Mouse (Mus musculus) gonadal fat pad, adult 2 months (tissue): Measurements from ENCODE around the gene Commd2. TPM values are rescaled to one million over a fixed set of nuclear protein-coding genes. Genes with fewer than 3 reads are reported as not detected.

Source experiments
- DNase-seq: peaks from one replicate; pipeline ENCODE4 v3.0.0-alpha.2; 2012; ENCODE audit warnings: low read depth
- polyA plus RNA-seq: library from polyadenylated mRNA; depleted of rRNA; stranded (reverse); fragments of >200 nt; gene quantifications from 2 replicates; pipeline ENCODE4 v1.2.3, GENCODE M21; 2012; rRNA removed

Commd2 gene
- polyA plus RNA-seq, 1 experiment, result 26.6 TPM

- no peak for DNase-seq
These were observed 35.9 kb downstream of the Commd2 start for GRCm38 (mm10) chr3:57615652-57616051.

DNA sequence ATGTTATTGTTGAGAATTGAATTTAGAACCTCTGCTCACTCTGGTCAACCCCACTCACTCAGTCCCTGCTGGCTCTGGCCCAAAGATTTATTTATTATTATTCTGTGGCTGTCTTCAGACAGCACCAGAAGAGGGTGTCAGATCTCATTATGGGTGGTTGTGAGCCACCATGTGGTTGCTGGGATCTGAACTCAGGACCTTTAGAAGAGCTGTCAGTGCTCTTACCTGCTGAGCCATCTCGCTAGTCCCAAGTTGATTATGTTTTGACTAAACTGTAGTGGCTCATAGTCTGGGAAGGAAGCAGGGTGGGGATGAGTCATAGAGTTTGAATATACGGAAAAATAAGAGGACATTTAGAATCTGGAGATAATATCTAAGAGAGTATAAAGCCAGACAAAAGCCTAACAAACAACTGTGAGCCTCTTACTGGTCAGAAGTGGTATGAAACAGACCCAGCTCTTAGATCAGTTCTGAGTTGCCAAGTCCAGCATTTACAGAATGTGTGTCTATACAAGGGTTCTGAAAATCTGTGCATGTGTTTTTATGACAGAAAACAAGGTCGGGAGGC lies 39.0 kb downstream of the Commd2 start:
- DNase-seq, result no peak

GRCm38 (mm10) chr3:57611776-57612175 lies 39.7 kb downstream of the Commd2 start:
- no peak for DNase-seq

DNA sequence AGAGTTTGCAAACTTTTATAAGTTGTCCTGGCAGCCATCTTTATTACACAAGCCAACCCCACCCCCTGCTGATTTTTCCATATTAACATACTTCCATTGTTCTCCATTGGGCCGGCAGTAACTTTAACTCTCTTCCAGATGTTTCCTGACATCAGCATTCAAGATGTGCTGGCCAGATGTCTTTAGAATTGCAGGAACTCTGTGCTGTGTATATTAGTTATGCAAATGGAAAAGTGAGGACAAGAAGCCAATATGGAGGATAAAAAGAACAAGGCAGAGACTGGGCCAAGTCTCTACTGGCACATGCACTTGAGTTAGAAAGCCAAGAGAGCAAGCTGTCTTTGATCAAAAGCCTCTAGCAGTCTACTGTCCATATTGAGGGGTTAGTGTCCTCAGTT lies 46.9 kb downstream of the Commd2 start:
- DNase-seq, result no peak

- no peak for DNase-seq
These were observed 47.5 kb downstream of the Commd2 start for GRCm38 (mm10) chr3:57603891-57604617.

DNA sequence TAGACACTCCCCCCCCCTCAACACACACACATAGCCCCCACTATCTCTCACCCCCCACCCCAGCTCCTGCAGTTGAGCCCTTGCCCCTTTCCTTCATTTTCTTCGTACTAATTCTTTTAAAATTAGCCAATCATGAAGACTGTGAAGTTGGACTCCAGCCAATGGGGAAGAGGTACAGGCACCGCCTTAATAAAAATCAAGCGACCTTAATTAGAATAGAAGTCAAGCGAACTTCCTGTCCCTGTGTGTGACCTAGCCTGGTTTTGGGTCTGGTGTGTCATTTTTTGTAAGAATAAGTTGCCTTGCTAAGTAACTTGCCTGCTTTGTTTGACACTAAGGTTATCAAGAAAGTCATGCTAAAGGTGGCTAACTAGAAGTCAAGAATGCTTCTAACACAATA lies 48.9 kb downstream of the Commd2 start:
- no peak for DNase-seq

GRCm38 (mm10) chr3:57596566-57596965 lies 54.9 kb downstream of the Commd2 start:
- no peak for DNase-seq

DNA sequence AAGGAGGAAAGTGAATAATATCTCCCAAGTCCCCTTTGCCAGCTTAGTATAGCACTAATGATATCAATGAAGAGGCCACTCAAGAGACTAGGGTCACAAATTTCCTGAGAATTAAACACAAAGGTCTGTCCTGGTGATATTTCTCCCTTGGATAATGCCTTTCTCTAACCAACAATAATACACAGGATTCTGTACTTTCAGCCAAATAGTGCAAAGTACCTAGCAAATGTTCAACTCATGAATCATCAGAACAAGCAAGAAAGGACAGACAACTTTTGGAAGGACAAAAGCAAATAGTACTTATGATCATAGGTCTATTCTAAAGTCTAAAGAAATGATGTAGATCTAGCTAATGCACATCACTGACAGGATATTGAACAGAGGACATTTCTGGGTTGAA lies 56.0 kb downstream of the Commd2 start:
- DNase-seq, result no peak

Other genes starting within 250 kb of the Commd2 start
- gene Tm4sf4, start 226.4 kb downstream of the Commd2 start, polyA plus RNA-seq, result 6.4 and 13.8 TPM in 2 replicates
- 37.0 and 50.1 TPM in 2 replicates for gene Wwtr1, start 75.8 kb downstream of the Commd2 start, polyA plus RNA-seq
- gene Ankub1, start 41.1 kb upstream of the Commd2 start, polyA plus RNA-seq, result not detected in 2 replicates
- gene Rnf13, start 84.3 kb upstream of the Commd2 start, polyA plus RNA-seq, result 51.8 and 63.8 TPM in 2 replicates
- 47.3 and 56.4 TPM in 2 replicates for gene Pfn2, start 196.4 kb upstream of the Commd2 start, polyA plus RNA-seq